Mouse (Mus musculus): ENCODE results near the gene Cldn34b4.

The Cldn34b4 gene

DNA sequence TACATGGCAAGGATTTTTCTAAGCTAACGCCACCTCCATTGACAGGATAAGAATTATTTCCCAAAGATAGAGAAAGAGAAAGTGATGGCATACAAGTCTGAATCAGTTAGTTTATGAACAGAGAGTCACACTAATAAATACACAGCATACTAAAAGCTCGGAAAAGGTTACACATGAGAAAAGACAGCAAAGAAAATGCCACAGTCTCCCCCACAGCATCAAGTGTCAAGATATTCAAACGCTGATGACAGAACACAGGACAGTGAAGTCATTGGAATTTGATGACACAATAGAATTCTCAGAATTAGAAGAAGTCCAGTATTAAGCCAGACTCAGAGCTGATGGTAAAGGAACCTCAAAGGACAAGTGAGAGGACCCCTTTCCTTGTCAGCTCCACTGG lies at the start of gene Cldn34b4:
Gene Cldn34b4, plus strand, starts transcription at position 301 of the 400 bp plus-strand sequence.
- DNase-seq = no peak

Data from cerebellum, adult 11 months (tissue).